Mouse (Mus musculus) kidney, postnatal 4 days (tissue): ENCODE results near the gene Olfr969.
"Not testable (repeated sequence)": the region's sequence is repeated elsewhere in the genome, so short reads cannot be mapped to it uniquely, and the experiment has no call there.

ENCODE experiments used
- DNase-seq, 2 experiments: peaks; one replicate each; pipeline ENCODE4 v3.0.0; 2021; ENCODE audit warnings: mixed read lengths in 2 of 2

The Olfr969 gene

GRCm38 (mm10) chr9:39790558-39790957, at the start of gene Olfr969:
Gene Olfr969, plus strand, starts transcription at chr9:39790945.
- no peak for DNase-seq

GRCm38 (mm10) chr9:39745949-39746348, 44.8 kb upstream of the Olfr969 start, which contains the start of gene Olfr967:
Gene Olfr967, plus strand, starts transcription at chr9:39746249.
- no peak for DNase-seq

GRCm38 (mm10) chr9:39746428-39746827, 44.3 kb upstream of the Olfr969 start:
- no peak for DNase-seq

- no peak for DNase-seq
Observed at GRCm38 (mm10) chr9:39783153-39783552, 7.6 kb upstream of the Olfr969 start, which contains the start of gene Olfr968. Gene Olfr968, minus strand, starts transcription at chr9:39783253.

- DNase-seq = no peak
Observed at GRCm38 (mm10) chr9:39808560-39808959, 17.8 kb downstream of the Olfr969 start, which contains the start of gene Olfr970. Gene Olfr970, plus strand, starts transcription at chr9:39808860.

GRCm38 (mm10) chr9:39836576-39836975, 45.8 kb downstream of the Olfr969 start, which contains the start of gene Olfr971:
Gene Olfr971, plus strand, starts transcription at chr9:39836876.
- not testable (repeated sequence) for DNase-seq
